Mouse (Mus musculus) brain, embryonic 14.5 days (tissue): ENCODE measurements at regions not wholly inside any gene's neighbourhood (a gene's known extent, or its start where the extent isn't known, plus 50 kb on each side); places are given as distances from the start of the nearest gene placed in this dataset.

Experiments used
- DNase-seq: peaks from one replicate; pipeline ENCODE4 v3.0.0-alpha.2; 2011; ENCODE audit warnings: low read depth
- CTCF ChIP-seq: fragments of 200-500 bp; IDR thresholded peaks from 2 replicates; pipeline ENCODE4 v1.5.1; 2012; ENCODE audit warnings: inconsistent platforms, mild to moderate bottlenecking, moderate library complexity, borderline replicate concordance; ENCODE audit not compliant: insufficient read depth, insufficient read length; ENCODE audit errors: extremely low read depth
- POLR2A ChIP-seq: fragments of 200-500 bp; IDR thresholded peaks from 2 replicates; pipeline ENCODE4 v1.6.1; 2012; ENCODE audit warnings: mild to moderate bottlenecking, inconsistent platforms, borderline replicate concordance; ENCODE audit not compliant: poor library complexity, insufficient read depth, insufficient read length, severe bottlenecking; ENCODE audit errors: extremely low read depth

- no peak for DNase-seq
- TF ChIP-seq POLR2A = no peak
- no peak for TF ChIP-seq CTCF
These were observed 1956.9 kb upstream of the Cdh20 start for GRCm38 (mm10) chr1:102811401-102811800.

GRCm38 (mm10) chr1:102825056-102825455 is 1943.3 kb upstream of the Cdh20 start:
- DNase-seq = peak; percentile 2

GRCm38 (mm10) chr1:102862418-102862817 is 1905.9 kb upstream of the Cdh20 start:
- TF ChIP-seq POLR2A (no peak), CTCF (no peak)
- peak; percentile 1 for DNase-seq

More at GRCm38 (mm10) chr1:102825056-102825455, 1943.3 kb upstream of the Cdh20 start:
- TF ChIP-seq POLR2A (no peak), CTCF (no peak)

GRCm38 (mm10) chr1:102879109-102879508 is 1889.2 kb upstream of the Cdh20 start:
- no peak for DNase-seq
- TF ChIP-seq POLR2A (no peak), CTCF (no peak)

GRCm38 (mm10) chr1:102899174-102899573 is 1869.2 kb upstream of the Cdh20 start:
- TF ChIP-seq CTCF (no peak), POLR2A (no peak)
- DNase-seq = no peak

- TF ChIP-seq CTCF = no peak
- TF ChIP-seq POLR2A = no peak
- DNase-seq = no peak
These were observed 1845.2 kb upstream of the Cdh20 start for GRCm38 (mm10) chr1:102923150-102923549.
